Comparison of ENCODE assay signal across 20 mouse cellular contexts in the genomic region with DNA sequence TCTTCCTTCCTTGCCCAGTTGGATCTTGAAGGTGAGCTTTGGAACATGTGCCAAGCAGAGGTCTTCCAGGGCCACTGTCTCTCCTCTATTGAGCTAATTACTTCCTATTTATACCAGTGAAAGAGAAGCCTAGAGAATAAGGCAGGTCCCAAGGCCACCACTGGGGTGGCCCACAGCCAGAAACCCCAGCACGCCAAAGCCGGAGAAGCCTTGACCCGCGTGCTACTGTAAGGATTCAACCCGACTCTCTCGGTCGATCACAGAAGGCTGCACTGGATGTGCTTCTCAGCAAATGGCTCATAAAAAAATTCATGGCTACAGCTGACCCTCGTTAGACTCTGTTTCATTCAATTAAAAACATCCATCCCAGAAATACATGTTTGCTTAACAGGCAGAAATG.
DNase-seq lines count a peak whose midpoint lies in the region.
"Had no signal": no experiment of that assay in that cellular context is flagged by ENCODE, and none has a peak within 500 bp of the region (broad histone marks: within the 10 kb centered on the region; RNA-seq: fewer than 3 reads in every experiment).

No protein-coding gene starts in this region.

- H3K9me3 ChIP-seq in heart, embryonic 10.5 days = no peaks in the 10 kb centered on the region
- H3K9me3 ChIP-seq: embryonic facial prominence, embryonic 13.5 days; heart, embryonic 13.5 days; limb, embryonic 10.5 days; midbrain, embryonic 13.5 days; neural tube, embryonic 13.5 days had no signal

- DNase-seq in heart, embryonic 10.5 days (ENCODE audit: low spot score) = peak; percentile 47
- no peak for DNase-seq in heart, postnatal 10 days
- peak; percentile 50 for DNase-seq in ovary, postnatal 36 days (ENCODE audit: low spot score)
- no peak for DNase-seq in ovary, postnatal 14 days (ENCODE audit: low spot score)
- DNase-seq in adrenal gland, postnatal 4 days (ENCODE audit: low spot score in 2 of 2) = peak; percentile 9 to 18
- no peak for DNase-seq in spleen, postnatal 10 days (ENCODE audit: low spot score in 2 of 2)
- no peak for DNase-seq in yolk sac, embryonic 10.5 days (ENCODE audit: low spot score)
- no peak for DNase-seq in B cell, adult 2 months
- DNase-seq: cerebellum, adult 9-11 months; heart, postnatal 36 days; liver, postnatal 0 days; lung, postnatal 14 days; retina, postnatal 1 day had no signal

- no peak overlapping the region for H3K27ac ChIP-seq in heart, embryonic 10.5 days
- H3K27ac ChIP-seq: embryonic facial prominence, embryonic 13.5 days; heart, embryonic 13.5 days; hindbrain, embryonic 14.5 days; left cerebral cortex, adult 2 months; limb, embryonic 10.5 days; midbrain, embryonic 13.5 days; neural tube, embryonic 13.5 days had no signal

- no peaks in the 10 kb centered on the region for H3K36me3 ChIP-seq in heart, embryonic 10.5 days
- H3K36me3 ChIP-seq: embryonic facial prominence, embryonic 13.5 days; heart, embryonic 13.5 days; limb, embryonic 10.5 days; midbrain, embryonic 13.5 days; neural tube, embryonic 13.5 days had no signal

- intact Hi-C loops in heart, postnatal 10 days (cut with DNase I) = no loop called here

- 91% methylated on average over 8 of the region's 8 CpGs for WGBS in heart, embryonic 10.5 days

- no peak overlapping the region for H3K4me3 ChIP-seq in heart, embryonic 10.5 days
- H3K4me3 ChIP-seq: embryonic facial prominence, embryonic 13.5 days; heart, embryonic 13.5 days; left cerebral cortex, adult 2 months; limb, embryonic 10.5 days; midbrain, embryonic 13.5 days; neural tube, embryonic 13.5 days had no signal

- no peaks in the 10 kb centered on the region for H3K27me3 ChIP-seq in heart, embryonic 10.5 days (ENCODE audit: insufficient read depth, poor library complexity, severe bottlenecking)
- H3K27me3 ChIP-seq: embryonic facial prominence, embryonic 13.5 days; heart, embryonic 13.5 days; midbrain, embryonic 13.5 days; neural tube, embryonic 13.5 days had no signal

- 0 out of 2 replicates have a peak, but pooled peaks cover 2% of the 10 kb centered on the region for H3K4me1 ChIP-seq in heart, embryonic 10.5 days
- H3K4me1 ChIP-seq: midbrain, embryonic 13.5 days had no signal

Comparison
In these comparisons a context has a peak if more than half of its experiments do, and no peak if none do; other contexts are left out.
1. DNase-seq: peak in heart, embryonic 10.5 days (single experiment), ovary, postnatal 36 days (single experiment) and adrenal gland, postnatal 4 days (2 of 2); none in heart, postnatal 10 days (0 of 2), ovary, postnatal 14 days (single experiment), spleen, postnatal 10 days (0 of 2), yolk sac, embryonic 10.5 days (single experiment) and B cell, adult 2 months (0 of 2).